Mouse (Mus musculus) forebrain, embryonic 11.5 days (tissue): ENCODE results near the gene Pipox. TPM values are rescaled to one million over a fixed set of nuclear protein-coding genes. Genes with fewer than 3 reads are reported as not detected.

Source experiments
- ATAC-seq: fragments of 200-750 bp; cut with Nextera tagmentation; replicated peaks from 2 replicates; pipeline ENCODE4 v1.8.0; 2017; ENCODE audit warnings: moderate TSS enrichment; ENCODE audit not compliant: low FRiP score
- DNase-seq: peaks from one replicate; pipeline ENCODE4 v3.0.0-alpha.2; 2017; ENCODE audit warnings: low spot score
- H3K27ac ChIP-seq: fragments of 300-500 bp; sonication (generic); 2 replicates; pipeline ENCODE4 v1.5.1; 2014; ENCODE audit warnings: low read depth, low read length
- H3K27me3 ChIP-seq: fragments of 300-500 bp; sonication (generic); 2 replicates; pipeline ENCODE4 v1.6.1; 2014; ENCODE audit warnings: mild to moderate bottlenecking, low read length, mixed read lengths; ENCODE audit not compliant: control insufficient read depth, insufficient read depth
- H3K36me3 ChIP-seq: fragments of 300-500 bp; sonication (generic); 2 replicates; pipeline ENCODE4 v1.6.1; 2014; ENCODE audit warnings: mild to moderate bottlenecking, low read length, moderate library complexity, mixed read lengths; ENCODE audit not compliant: control insufficient read depth, insufficient read depth
- H3K4me1 ChIP-seq: fragments of 300-500 bp; sonication (generic); replicated peaks from 2 replicates; pipeline ENCODE4 v1.6.1; 2014; ENCODE audit warnings: low read length, mixed read lengths; ENCODE audit not compliant: control insufficient read depth, insufficient read depth
- H3K4me2 ChIP-seq: fragments of 300-500 bp; sonication (generic); 2 replicates; pipeline ENCODE4 v1.6.1; 2014; ENCODE audit warnings: low read depth, mild to moderate bottlenecking, low read length, moderate library complexity, mixed read lengths; ENCODE audit not compliant: severe bottlenecking
- H3K4me3 ChIP-seq: fragments of 300-500 bp; sonication (generic); 2 replicates; pipeline ENCODE4 v1.5.1; 2014; ENCODE audit warnings: low read depth, low read length
- H3K9ac ChIP-seq: fragments of 300-500 bp; sonication (generic); 2 replicates; pipeline ENCODE4 v1.6.1; 2014; ENCODE audit warnings: low read length
- H3K9me3 ChIP-seq: fragments of 300-500 bp; sonication (generic); 2 replicates; pipeline ENCODE4 v1.6.1; 2016; ENCODE audit warnings: low read length, mixed read lengths; ENCODE audit not compliant: control insufficient read depth
- WGBS: fragments of 180-500 bp; shearing (Covaris S2); extraction: QIAGEN DNeasy Blood & Tissue Kit; methylation state at CpG from one replicate; pipeline ENCODE4 v1.1.7; 2014; 5-methylcytosine and 5-hydroxymethylcytosine counted together
- polyA plus RNA-seq: library from polyadenylated mRNA; unstranded; fragments of >200 nt; fragmentation: Nextera tagmentation; extraction: Ambion mirVana; gene quantifications from 2 replicates; pipeline ENCODE4 v1.2.1, GENCODE M21; 2014

Gene Pipox
- 13.6 and 16.0 TPM in 2 replicates for polyA plus RNA-seq

DNA sequence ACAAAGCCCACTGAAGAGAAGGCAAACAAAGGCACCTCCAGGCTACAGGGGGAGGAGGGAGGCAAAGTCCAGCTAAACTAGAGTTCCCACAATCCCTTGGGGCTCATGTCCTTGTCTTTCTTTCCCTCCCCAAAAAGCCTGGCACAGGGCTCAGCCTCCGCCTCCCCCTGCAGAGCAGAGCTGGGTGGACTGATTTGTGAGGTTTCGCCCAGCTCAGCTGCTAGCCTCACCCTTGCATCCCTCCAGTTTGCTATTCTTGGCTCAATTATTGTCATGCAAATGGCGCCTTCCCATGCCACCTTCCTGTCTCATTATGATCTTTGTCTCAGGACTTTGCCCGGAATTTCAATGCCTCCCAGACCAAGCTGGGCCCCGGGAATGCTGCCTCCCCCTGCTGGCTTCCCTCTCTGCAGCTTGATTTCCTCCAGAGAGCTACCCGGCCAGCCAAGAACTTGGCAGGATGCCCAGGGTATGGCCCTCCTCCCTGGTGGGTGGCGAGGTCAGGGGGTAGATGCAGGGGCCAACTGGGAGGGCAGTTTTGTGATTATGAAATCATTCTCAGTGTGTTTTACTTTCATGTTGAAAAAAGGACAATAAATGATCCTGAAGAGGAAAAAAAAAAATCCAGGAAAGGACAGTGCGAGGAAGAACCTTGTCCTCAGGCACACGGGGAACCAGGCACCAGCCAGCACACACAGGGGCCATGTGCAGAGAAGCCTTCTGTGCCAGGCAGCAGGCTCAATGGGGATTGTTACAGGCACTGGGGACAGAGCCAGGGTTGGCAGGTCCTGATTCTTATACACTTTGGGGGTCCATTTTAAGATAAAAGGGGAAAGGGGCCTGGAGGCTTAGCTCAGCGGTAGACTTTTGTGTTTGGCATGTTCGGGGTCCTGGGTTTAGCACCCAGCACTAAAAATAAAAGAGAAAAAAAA, at the start of gene Pipox:
Pipox (minus strand) TSS at position 310 of the 932 bp plus-strand sequence.
- Histone ChIP-seq H3K27me3 (no peaks in the 10 kb centered on the region), H3K27ac (peak within 1 kb of the TSS; percentile 93), H3K4me2 (peak within 1 kb of the TSS; percentile 41), H3K9me3 (no peaks in the 10 kb centered on the region), H3K36me3 (no peaks in the 10 kb centered on the region), H3K4me1 (peaks cover 48% of the 10 kb centered on the region), H3K4me3 (peak within 1 kb of the TSS; percentile 1; the same call in 1 of the 2 replicates), H3K9ac (peak within 1 kb of the TSS; percentile 51)
- peak; percentile 92 for ATAC-seq
- DNase-seq, result peak; percentile 95
- 5% methylated on average over 11 of the region's 11 CpGs for WGBS

DNA sequence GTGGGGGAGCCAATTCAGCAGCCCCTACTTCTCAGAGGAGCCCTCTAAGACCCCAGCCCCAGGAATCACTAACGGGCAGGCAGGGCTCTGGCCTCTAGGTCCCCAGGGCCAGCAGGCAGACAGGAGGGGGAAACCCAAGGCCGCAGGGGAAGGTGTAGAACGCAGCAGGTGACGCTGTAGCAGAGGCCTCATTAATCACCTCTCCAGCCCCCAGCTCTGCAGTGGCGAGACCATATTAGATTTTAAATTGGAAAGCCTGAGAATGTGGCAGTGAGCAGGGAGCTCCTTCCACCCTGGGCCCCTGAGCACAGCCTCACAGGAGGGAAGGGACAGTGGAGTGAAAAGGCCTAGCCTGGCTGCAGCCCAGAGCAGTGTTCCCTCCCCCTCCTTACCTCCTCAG, 48.3 kb upstream of the Pipox start:
- DNase-seq (no peak), ATAC-seq (no peak)
- H3K27ac ChIP-seq, result no peak overlapping the region; the same call in 1 of the 2 replicates
- H3K4me2 ChIP-seq, result no peak overlapping the region
- H3K4me3 ChIP-seq, result no peak overlapping the region
- 17% methylated on average over 5 of the region's 5 CpGs for WGBS
- H3K9me3 ChIP-seq, result no peaks in the 10 kb centered on the region
- H3K27me3 ChIP-seq, result peaks cover 16% of the 10 kb centered on the region
- H3K36me3 ChIP-seq, result no peaks in the 10 kb centered on the region
- peaks cover 10% of the 10 kb centered on the region for H3K4me1 ChIP-seq
- peak overlapping the region; percentile 18; the same call in 1 of the 2 replicates for H3K9ac ChIP-seq

DNA sequence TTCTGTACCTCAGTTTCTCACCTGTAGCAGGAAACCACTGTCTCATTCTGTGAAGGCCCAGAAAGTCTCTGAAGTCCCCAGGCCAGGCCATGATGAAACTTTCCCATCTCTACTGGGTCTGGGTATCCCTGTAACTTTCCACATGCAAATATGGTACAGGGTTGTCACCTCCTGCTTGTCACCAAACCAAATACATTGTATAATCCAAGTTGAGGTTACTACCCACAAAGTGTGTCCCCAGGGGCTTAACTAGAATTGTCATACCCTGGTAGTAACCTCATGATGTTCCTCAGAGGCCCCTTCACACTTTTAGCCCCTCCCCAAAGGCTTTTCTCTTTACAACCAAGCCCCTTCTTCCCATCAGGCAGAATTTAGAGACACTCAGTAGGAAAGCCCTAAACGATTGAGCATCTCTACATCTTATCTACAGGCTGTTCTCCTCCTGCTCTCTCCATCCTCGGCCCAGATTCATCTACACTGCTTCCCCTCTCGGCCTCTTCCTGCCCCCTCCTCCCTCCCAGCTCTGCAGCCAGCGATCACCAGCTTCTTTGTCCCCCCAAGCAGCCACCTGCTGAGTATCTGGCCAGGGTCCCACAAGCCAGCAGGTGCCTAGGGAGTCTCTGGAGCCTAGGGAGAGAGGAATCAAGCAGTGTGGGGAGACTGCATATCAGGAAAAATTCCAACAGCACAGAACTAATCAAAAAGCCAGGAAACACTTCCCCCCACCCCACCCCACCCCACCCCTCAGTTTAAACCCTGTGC, 43.9 kb upstream of the Pipox start:
- peaks cover 37% of the 10 kb centered on the region for H3K27me3 ChIP-seq

DNA sequence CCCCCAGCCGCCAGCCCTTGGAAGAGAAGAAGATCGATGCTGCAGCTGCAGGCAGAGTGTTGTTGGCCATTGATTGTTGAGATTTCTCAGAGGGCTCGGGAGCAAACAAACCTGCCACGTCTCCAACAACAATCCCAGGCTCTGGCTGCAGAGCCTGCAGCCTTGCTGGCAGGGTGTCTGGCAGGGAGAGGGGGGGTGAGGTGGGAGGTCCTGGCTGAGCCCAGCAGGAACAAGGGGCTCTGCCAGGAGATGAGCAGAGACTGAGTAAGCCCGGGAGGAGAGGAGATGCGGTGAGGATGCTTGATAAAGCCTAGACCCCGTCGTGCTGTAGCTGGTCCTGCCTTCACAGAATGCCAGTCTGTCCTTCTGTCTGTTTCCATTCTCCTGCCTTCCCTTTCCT, 43.0 kb upstream of the Pipox start:
- no peaks in the 10 kb centered on the region for H3K9me3 ChIP-seq
- peaks cover 46% of the 10 kb centered on the region for H3K27me3 ChIP-seq
- no peak overlapping the region for H3K4me2 ChIP-seq
- H3K27ac ChIP-seq, result no peak overlapping the region
- H3K4me3 ChIP-seq, result no peak overlapping the region
- DNase-seq (no peak), ATAC-seq (no peak)
- H3K9ac ChIP-seq, result no peak overlapping the region
- WGBS, result 8% methylated on average over 8 of the region's 8 CpGs
- peaks cover 15% of the 10 kb centered on the region for H3K4me1 ChIP-seq
- H3K36me3 ChIP-seq, result no peaks in the 10 kb centered on the region

More for the DNA sequence above, 43.9 kb upstream of the Pipox start:
- Histone ChIP-seq H3K36me3 (no peaks in the 10 kb centered on the region), H3K4me1 (peaks cover 19% of the 10 kb centered on the region), H3K27ac (no peak overlapping the region), H3K4me2 (no peak overlapping the region), H3K9me3 (no peaks in the 10 kb centered on the region), H3K9ac (no peak overlapping the region), H3K4me3 (no peak overlapping the region)
- ATAC-seq (no peak), DNase-seq (no peak)
- WGBS, result 17% methylated on average over 4 of the region's 4 CpGs

DNA sequence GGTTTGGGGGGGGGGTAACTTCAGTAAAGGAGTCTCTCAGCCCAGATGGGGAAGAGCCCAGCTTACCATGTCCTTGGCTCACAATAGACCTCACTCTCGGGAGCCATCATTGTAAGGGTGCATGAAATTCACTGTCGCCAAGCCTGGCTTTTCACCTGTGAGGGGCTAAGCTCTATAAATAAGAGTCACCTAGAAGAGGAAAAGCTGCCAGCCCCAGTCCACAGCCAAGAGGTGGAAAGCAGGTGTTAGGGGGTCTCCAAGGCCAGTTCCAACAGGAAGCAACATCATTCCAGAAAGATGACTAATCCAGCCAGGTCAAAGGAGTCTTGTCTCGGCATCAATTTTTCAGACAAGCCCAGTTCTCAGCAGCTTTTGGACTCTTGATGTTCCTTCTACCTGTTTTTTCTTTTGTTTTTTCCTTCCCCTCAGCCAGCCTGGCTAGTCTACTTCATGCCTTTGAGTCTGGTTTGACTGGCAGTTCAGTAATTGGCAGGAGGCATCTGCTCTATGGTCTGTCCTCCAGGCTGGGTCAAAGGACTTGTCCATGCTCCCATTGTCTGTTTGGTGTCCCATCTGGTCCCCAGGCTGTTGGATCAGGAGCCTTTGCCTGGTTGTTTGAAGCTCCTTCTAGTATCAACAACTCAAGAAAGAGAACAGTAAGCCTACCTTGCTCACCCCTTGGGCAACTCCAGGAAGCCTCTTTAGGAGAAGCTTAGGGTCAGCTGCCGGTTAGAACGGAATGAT, 40.8 kb upstream of the Pipox start:
- Histone ChIP-seq H3K27me3 (peaks cover 57% of the 10 kb centered on the region), H3K4me1 (peaks cover 24% of the 10 kb centered on the region), H3K9ac (no peak overlapping the region), H3K4me2 (no peak overlapping the region), H3K4me3 (no peak overlapping the region), H3K27ac (no peak overlapping the region), H3K9me3 (no peaks in the 10 kb centered on the region), H3K36me3 (no peaks in the 10 kb centered on the region)
- 43% methylated on average over 5 of the region's 5 CpGs for WGBS
- DNase-seq (no peak), ATAC-seq (no peak)

DNA sequence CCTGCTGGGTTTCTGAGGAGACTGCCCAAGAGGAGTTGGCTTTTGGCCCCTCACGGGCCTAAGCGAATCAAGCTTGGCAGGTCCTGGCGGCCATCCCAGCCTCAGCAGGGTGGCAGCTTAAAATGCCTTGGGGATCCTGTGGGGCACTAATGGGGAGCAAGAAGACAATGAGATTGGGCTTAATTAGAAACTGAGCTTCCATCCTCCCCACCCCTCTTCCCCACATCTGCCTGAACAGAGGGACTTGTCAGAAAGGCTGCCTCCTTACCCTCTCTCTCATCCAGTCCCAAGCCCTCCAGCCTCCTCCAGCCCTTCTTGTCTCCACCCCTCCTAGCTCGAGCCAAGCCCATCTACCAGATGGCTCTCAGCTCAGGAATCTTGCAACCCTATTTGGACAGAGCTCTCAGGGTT, 40.2 kb upstream of the Pipox start:
- no peak overlapping the region for H3K4me3 ChIP-seq
- DNase-seq (no peak), ATAC-seq (no peak)
- H3K36me3 ChIP-seq, result no peaks in the 10 kb centered on the region
- no peak overlapping the region for H3K9ac ChIP-seq
- H3K9me3 ChIP-seq, result no peaks in the 10 kb centered on the region
- peaks cover 24% of the 10 kb centered on the region for H3K4me1 ChIP-seq
- 2% methylated on average over 4 of the region's 4 CpGs for WGBS
- no peak overlapping the region for H3K27ac ChIP-seq
- no peak overlapping the region for H3K4me2 ChIP-seq
- peaks cover 59% of the 10 kb centered on the region for H3K27me3 ChIP-seq

DNA sequence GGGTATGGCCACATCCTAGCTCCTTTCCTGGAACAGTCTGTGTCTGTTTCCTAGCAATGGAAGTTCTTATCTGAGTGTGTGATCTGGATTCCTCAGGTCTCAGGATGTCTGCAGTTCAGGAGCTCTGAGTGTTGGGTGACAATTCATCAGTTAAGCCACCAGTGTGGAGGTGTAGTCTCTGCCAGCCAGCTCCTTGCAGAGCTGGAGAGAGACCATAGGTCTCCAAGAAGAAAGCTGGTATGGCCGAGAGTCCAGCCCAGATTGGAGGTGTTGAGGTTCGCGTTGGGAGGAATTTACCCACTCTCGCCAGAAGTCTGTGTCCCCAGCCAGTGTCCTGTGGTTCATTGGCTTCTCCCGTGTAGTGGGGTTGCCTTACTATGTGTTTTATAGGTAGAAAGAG, 38.7 kb upstream of the Pipox start:
- Histone ChIP-seq H3K4me2 (peak overlapping the region; percentile 99; the same call in 1 of the 2 replicates), H3K27me3 (peaks cover 57% of the 10 kb centered on the region), H3K27ac (no peak overlapping the region), H3K4me3 (peak overlapping the region; percentile 59; the same call in 1 of the 2 replicates), H3K9ac (no peak overlapping the region), H3K9me3 (no peaks in the 10 kb centered on the region), H3K36me3 (no peaks in the 10 kb centered on the region), H3K4me1 (peaks cover 24% of the 10 kb centered on the region)
- 47% methylated on average over 5 of the region's 5 CpGs for WGBS
- ATAC-seq (no peak), DNase-seq (no peak)
